Mouse (Mus musculus) MEL (cell line): ENCODE data around the gene H60c.

ENCODE experiments used
- BHLHE40 ChIP-seq: IDR thresholded peaks from 2 replicates; pipeline ENCODE4 v1.6.1; 2012; ENCODE audit warnings: low read depth, mild to moderate bottlenecking, inconsistent platforms, low read length, improper control_type of control experiment, borderline replicate concordance
- CTCF ChIP-seq, 3 experiments: IDR thresholded peaks in 2 of 3; conservative IDR thresholded peaks in 1 of 3; 2 replicates each; pipeline ENCODE4 v1.5.1; 2011 to 2012; ENCODE audit warnings: low read length in 3 of 3, low read depth in 2 of 3, mild to moderate bottlenecking in 2 of 3, improper control_type of control experiment in 1 of 3, inconsistent platforms in 1 of 3, mixed read lengths in 1 of 3, moderate library complexity in 1 of 3; ENCODE audit not compliant: control insufficient read depth in 1 of 3, insufficient read depth in 1 of 3, poor library complexity in 1 of 3, severe bottlenecking in 1 of 3
- E2F4 ChIP-seq: IDR thresholded peaks from 2 replicates; pipeline ENCODE4 v1.6.1; 2011; ENCODE audit warnings: low read depth, low read length, improper control_type of control experiment, borderline replicate concordance
- POLR2A ChIP-seq, 2 experiments: IDR thresholded peaks; 2 replicates each; pipeline ENCODE4 v1.6.1; 2011 to 2012; ENCODE audit warnings: low read length in 2 of 2, mild to moderate bottlenecking in 2 of 2, control low read depth in 1 of 2, improper control_type of control experiment in 1 of 2, low read depth in 1 of 2, moderate library complexity in 1 of 2; ENCODE audit not compliant: control insufficient read depth in 1 of 2, insufficient read depth in 1 of 2, poor library complexity in 1 of 2
- POLR2AphosphoS2 ChIP-seq: IDR thresholded peaks from 2 replicates; pipeline ENCODE4 v1.6.1; 2011; ENCODE audit warnings: low read length, improper control_type of control experiment

GRCm38 (mm10) chr10:3266729-3267128 lies 842 bp downstream of the H60c start:
- TF ChIP-seq POLR2A (IDR thresholded peaks at IDR 0.05; ENCODE audit: control insufficient read depth in 1 of 2, insufficient read depth in 1 of 2, low read depth in 1 of 2, low read length in 2 of 2, poor library complexity in 1 of 2), result no peak
- TF ChIP-seq E2F4, result no peak
- no peak for TF ChIP-seq CTCF (IDR thresholded peaks at IDR 0.05 in 2 of 3, conservative IDR thresholded peaks at IDR 0.05 in 1 of 3; ENCODE audit: control insufficient read depth in 1 of 3, insufficient read depth in 1 of 3, low read depth in 2 of 3, low read length in 3 of 3, poor library complexity in 1 of 3, severe bottlenecking in 1 of 3)
- TF ChIP-seq BHLHE40, result no peak
- no peak for TF ChIP-seq POLR2AphosphoS2
